Mouse (Mus musculus) hindbrain, postnatal 0 days (tissue): ENCODE measurements around the gene 1700024P04Rik. TPM values are rescaled to one million over a fixed set of nuclear protein-coding genes. Genes with fewer than 3 reads are reported as not detected.

ENCODE experiments used
- ATAC-seq: fragments of 200-750 bp; cut with Nextera tagmentation; 2 replicates; pipeline ENCODE4 v1.8.0; 2017; ENCODE audit warnings: mild to moderate bottlenecking, moderate TSS enrichment, moderate library complexity
- DNase-seq: peaks from one replicate; pipeline ENCODE4 v3.0.0-alpha.2; 2015; ENCODE audit warnings: low spot score
- H3K27ac ChIP-seq: fragments of 300-500 bp; sonication (generic); 2 replicates; pipeline ENCODE4 v1.5.1; 2014; ENCODE audit warnings: mild to moderate bottlenecking
- H3K27me3 ChIP-seq: fragments of 300-500 bp; sonication (generic); 2 replicates; pipeline ENCODE4 v1.6.1; 2014; ENCODE audit warnings: low read length, mixed read lengths; ENCODE audit not compliant: insufficient read depth
- H3K36me3 ChIP-seq: fragments of 300-500 bp; sonication (generic); 2 replicates; pipeline ENCODE4 v1.6.1; 2014; ENCODE audit warnings: low read length, mixed read lengths; ENCODE audit not compliant: insufficient read depth
- H3K4me1 ChIP-seq: fragments of 300-500 bp; sonication (generic); 2 replicates; pipeline ENCODE4 v1.6.1; 2014; ENCODE audit warnings: antibody characterized with exemption, low read length, mixed read lengths; ENCODE audit not compliant: insufficient read depth
- H3K4me2 ChIP-seq: fragments of 300-500 bp; sonication (generic); 2 replicates; pipeline ENCODE4 v1.6.1; 2014; ENCODE audit warnings: low read depth, mild to moderate bottlenecking, low read length, moderate library complexity, mixed read lengths
- H3K4me3 ChIP-seq: fragments of 300-500 bp; sonication (generic); 2 replicates; pipeline ENCODE4 v1.5.1; 2014; ENCODE audit warnings: low read length
- H3K9ac ChIP-seq: fragments of 300-500 bp; sonication (generic); replicated peaks from 2 replicates; pipeline ENCODE4 v1.6.1; 2014; ENCODE audit warnings: mild to moderate bottlenecking, low read length, moderate library complexity, mixed read lengths
- H3K9me3 ChIP-seq: fragments of 300-500 bp; sonication (generic); 2 replicates; pipeline ENCODE4 v1.6.1; 2016; ENCODE audit warnings: low read length, mixed read lengths
- CTCF ChIP-seq: IDR thresholded peaks from 2 replicates; pipeline ENCODE4 v1.5.1; 2016; ENCODE audit warnings: antibody characterized with exemption, control low read depth, low read depth
- WGBS: fragments of 180-500 bp; shearing (Covaris S2); extraction: QIAGEN DNeasy Blood & Tissue Kit; methylation state at CpG from one replicate; pipeline ENCODE4 v1.1.7; 2014; 5-methylcytosine and 5-hydroxymethylcytosine counted together
- polyA plus RNA-seq: library from polyadenylated mRNA; unstranded; fragments of >200 nt; fragmentation: Nextera tagmentation; extraction: Ambion mirVana; gene quantifications from 2 replicates; pipeline ENCODE4 v1.2.1, GENCODE M21; 2015
- total RNA-seq: library from RNA; depleted of rRNA; stranded (reverse); fragments of >200 nt; gene quantifications from 2 replicates; pipeline ENCODE4 v1.2.3, GENCODE M21; 2014; rRNA removed

Gene 1700024P04Rik
- total and polyA plus RNA-seq, 2 experiments from 2014 or later = not detected

- no peak overlapping the region for H3K4me2 ChIP-seq
- no peaks in the 10 kb centered on the region for H3K27me3 ChIP-seq
- no peaks in the 10 kb centered on the region for H3K9me3 ChIP-seq
- H3K27ac ChIP-seq = no peak overlapping the region
- no peaks in the 10 kb centered on the region for H3K4me1 ChIP-seq
- no peak overlapping the region for H3K4me3 ChIP-seq
- no peak overlapping the region for H3K9ac ChIP-seq
- H3K36me3 ChIP-seq = no peaks in the 10 kb centered on the region
- no peak for TF ChIP-seq CTCF
- DNase-seq = no peak
- WGBS = 84% methylated on average over 7 of the region's 7 CpGs
- ATAC-seq = no peak
Observed at GRCm38 (mm10) chr13:98941829-98942343, 42.5 kb downstream of the 1700024P04Rik start.

GRCm38 (mm10) chr13:98937108-98937507 lies 47.3 kb downstream of the 1700024P04Rik start:
- no peak for TF ChIP-seq CTCF
- H3K9ac ChIP-seq = no peak overlapping the region
- H3K27ac ChIP-seq = no peak overlapping the region
- no peak overlapping the region for H3K4me2 ChIP-seq
- 81% methylated on average over 6 of the region's 6 CpGs for WGBS
- H3K36me3 ChIP-seq = no peaks in the 10 kb centered on the region
- ATAC-seq = no peak
- no peak overlapping the region for H3K4me3 ChIP-seq
- no peak for DNase-seq
- no peaks in the 10 kb centered on the region for H3K27me3 ChIP-seq
- H3K4me1 ChIP-seq = no peaks in the 10 kb centered on the region
- no peaks in the 10 kb centered on the region for H3K9me3 ChIP-seq

Other genes with a start within 250 kb of the 1700024P04Rik start
- 15.7 and 19.6 TPM in 2 replicates for gene Fcho2, start 169.1 kb downstream of the 1700024P04Rik start, total RNA-seq
- gene Fcho2, start 169.1 kb downstream of the 1700024P04Rik start, polyA plus RNA-seq = 18.1 and 19.7 TPM in 2 replicates
- 75.1 and 79.2 TPM in 2 replicates for gene Tnpo1, start 58.2 kb downstream of the 1700024P04Rik start, total RNA-seq
- gene Tnpo1, start 58.2 kb downstream of the 1700024P04Rik start, polyA plus RNA-seq = 18.7 and 21.6 TPM in 2 replicates
- 1.6 and 2.2 TPM in 2 replicates for gene Zfp366, start 200.3 kb upstream of the 1700024P04Rik start, total RNA-seq
- gene Zfp366, start 200.3 kb upstream of the 1700024P04Rik start, polyA plus RNA-seq = 0.30 and 0.34 TPM in 2 replicates